Mouse (Mus musculus) neutrophil, adult 5-6 weeks (primary cell): ENCODE measurements at regions not wholly inside any gene's neighbourhood (a gene's known extent, or its start where the extent isn't known, plus 50 kb on each side); places are given as distances from the start of the nearest gene placed in this dataset.

Experiments
- ATAC-seq: fragments of 151-379, 151-347 bp; 2 replicates; pipeline ENCODE4 v1.8.0; 2017; ENCODE audit warnings: mild to moderate bottlenecking, moderate TSS enrichment; ENCODE audit not compliant: insufficient number of reproducible peaks, poor library complexity, low FRiP score, severe bottlenecking; ENCODE audit errors: extremely low read depth

- ATAC-seq, result no peak
These were observed 177.1 kb upstream of the Marcks start for GRCm38 (mm10) chr10:37315804-37316203.

- ATAC-seq, result no peak
These were observed 176.2 kb upstream of the Marcks start for GRCm38 (mm10) chr10:37314746-37315430.

GRCm38 (mm10) chr10:37313461-37313860 is 174.7 kb upstream of the Marcks start:
- ATAC-seq, result no peak

- no peak for ATAC-seq
These were observed 171.7 kb upstream of the Marcks start for GRCm38 (mm10) chr10:37310266-37310945.

GRCm38 (mm10) chr10:37304656-37305055 is 165.9 kb upstream of the Marcks start:
- no peak for ATAC-seq

- ATAC-seq, result no peak
These were observed 161.6 kb upstream of the Marcks start for GRCm38 (mm10) chr10:37300181-37300889.

- ATAC-seq, result no peak
These were observed 160.1 kb upstream of the Marcks start for GRCm38 (mm10) chr10:37298689-37299421.

- no peak for ATAC-seq
These were observed 155.5 kb upstream of the Marcks start for GRCm38 (mm10) chr10:37294231-37294630.

GRCm38 (mm10) chr10:37293292-37293691 is 154.6 kb upstream of the Marcks start:
- ATAC-seq, result no peak

- no peak for ATAC-seq
These were observed 153.1 kb upstream of the Marcks start for GRCm38 (mm10) chr10:37291639-37292495.

- ATAC-seq, result peak; percentile 87
These were observed 151.4 kb upstream of the Marcks start for GRCm38 (mm10) chr10:37289964-37290704.

GRCm38 (mm10) chr10:37286305-37286704 is 147.6 kb upstream of the Marcks start:
- no peak for ATAC-seq

- ATAC-seq, result no peak
These were observed 144.2 kb upstream of the Marcks start for GRCm38 (mm10) chr10:37282951-37283350.

- ATAC-seq, result no peak
These were observed 142.1 kb upstream of the Marcks start for GRCm38 (mm10) chr10:37280823-37281222.

GRCm38 (mm10) chr10:37280150-37280820 is 141.6 kb upstream of the Marcks start:
- ATAC-seq, result no peak

- ATAC-seq, result no peak
These were observed 140.6 kb upstream of the Marcks start for GRCm38 (mm10) chr10:37279316-37279715.

- no peak for ATAC-seq
These were observed 137.1 kb upstream of the Marcks start for GRCm38 (mm10) chr10:37275857-37276256.
